Mouse (Mus musculus): Measurements from ENCODE around the gene Ggta1. TPM values are rescaled to one million over a fixed set of nuclear protein-coding genes. Genes with fewer than 3 reads are reported as not detected.

Ggta1 gene
- polyA plus RNA-seq, 1 experiment from 2014 or later: 5.6 TPM

DNA sequence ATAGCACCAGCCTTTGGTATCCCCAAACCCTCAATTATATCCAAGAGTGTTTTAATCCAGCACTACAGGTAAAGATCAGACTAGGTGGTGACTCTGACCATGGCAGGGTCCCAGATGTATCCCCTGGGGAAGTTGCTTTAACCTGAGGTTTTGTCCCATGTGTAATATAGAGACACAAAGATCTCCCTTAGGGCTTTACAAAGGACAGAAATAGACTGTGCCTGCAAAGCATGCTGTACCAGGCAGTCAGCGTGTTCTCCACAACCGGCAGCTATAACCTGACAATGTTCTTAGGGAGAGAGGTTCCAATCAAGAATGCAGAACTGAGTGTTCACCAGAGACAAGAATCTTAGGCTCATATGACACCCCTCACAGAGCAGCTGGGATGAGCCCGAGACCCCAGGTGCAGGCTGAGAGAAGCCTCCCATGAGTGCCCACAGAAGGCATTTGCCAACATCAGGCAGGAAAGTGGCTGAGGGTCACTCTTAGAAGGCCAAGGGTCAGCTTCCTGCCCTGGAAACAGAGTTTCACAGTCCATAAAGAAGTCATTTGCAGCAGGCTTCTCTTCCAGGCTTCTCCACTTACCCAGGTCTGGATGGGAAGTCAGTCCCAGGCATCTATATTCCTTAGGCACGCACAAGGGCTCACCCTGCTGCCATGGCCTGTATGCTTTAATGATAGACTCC, 34.3 kb downstream of the Ggta1 start:
- no peaks in the 10 kb centered on the region for H3K9me3 ChIP-seq (ENCODE audit: control insufficient read depth, low read length)
- no peak overlapping the region for H3K4me3 ChIP-seq (ENCODE audit: low read depth, low read length)
- no peak overlapping the region for H3K4me2 ChIP-seq (replicated peaks; ENCODE audit: low read depth, low read length)
- H3K4me1 ChIP-seq (replicated peaks; ENCODE audit: control insufficient read depth, insufficient read depth, low read length): no peaks in the 10 kb centered on the region
- no peak for DNase-seq (ENCODE audit: low spot score)
- no peaks in the 10 kb centered on the region for H3K36me3 ChIP-seq (ENCODE audit: control insufficient read depth, insufficient read depth, low read length)
- 69% methylated on average over 4 of the region's 4 CpGs for WGBS
- H3K27me3 ChIP-seq (ENCODE audit: control insufficient read depth, insufficient read depth, low read length): no peaks in the 10 kb centered on the region
- H3K27ac ChIP-seq (ENCODE audit: low read depth, low read length): no peak overlapping the region
- ATAC-seq (ENCODE audit: low FRiP score): no peak
- no peak overlapping the region for H3K9ac ChIP-seq (ENCODE audit: low read depth, low read length)

DNA sequence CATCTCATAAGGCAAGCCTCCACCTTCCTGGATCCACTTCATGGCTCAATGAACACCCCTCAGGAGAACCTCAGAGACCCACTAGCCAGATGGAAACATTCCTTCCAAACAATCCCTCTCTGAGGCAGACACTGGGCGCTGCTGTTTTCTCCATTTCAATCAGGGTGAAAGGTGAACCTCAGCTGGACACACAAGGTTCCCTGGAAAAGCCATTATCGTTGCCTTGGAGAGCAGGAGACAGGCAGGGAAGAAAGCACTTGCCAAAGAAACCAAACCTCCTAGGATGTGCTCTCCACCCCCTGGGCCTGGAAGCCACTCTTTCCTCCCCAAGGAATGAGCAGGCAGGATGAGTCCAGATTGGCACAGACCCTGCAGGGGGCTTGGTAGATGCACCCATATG, 35.5 kb downstream of the Ggta1 start:
- H3K36me3 ChIP-seq (ENCODE audit: control insufficient read depth, insufficient read depth, low read length): no peaks in the 10 kb centered on the region
- no peak overlapping the region for H3K4me3 ChIP-seq (ENCODE audit: low read depth, low read length)
- DNase-seq (ENCODE audit: low spot score): no peak
- H3K9ac ChIP-seq (ENCODE audit: low read depth, low read length): no peak overlapping the region
- no peaks in the 10 kb centered on the region for H3K4me1 ChIP-seq (replicated peaks; ENCODE audit: control insufficient read depth, insufficient read depth, low read length)
- H3K27ac ChIP-seq (ENCODE audit: low read depth, low read length): no peak overlapping the region
- 27% methylated on average over 2 of the region's 2 CpGs for WGBS
- no peaks in the 10 kb centered on the region for H3K9me3 ChIP-seq (ENCODE audit: control insufficient read depth, low read length)
- no peaks in the 10 kb centered on the region for H3K27me3 ChIP-seq (ENCODE audit: control insufficient read depth, insufficient read depth, low read length)
- no peak overlapping the region for H3K4me2 ChIP-seq (replicated peaks; ENCODE audit: low read depth, low read length)
- ATAC-seq (ENCODE audit: low FRiP score): no peak

DNA sequence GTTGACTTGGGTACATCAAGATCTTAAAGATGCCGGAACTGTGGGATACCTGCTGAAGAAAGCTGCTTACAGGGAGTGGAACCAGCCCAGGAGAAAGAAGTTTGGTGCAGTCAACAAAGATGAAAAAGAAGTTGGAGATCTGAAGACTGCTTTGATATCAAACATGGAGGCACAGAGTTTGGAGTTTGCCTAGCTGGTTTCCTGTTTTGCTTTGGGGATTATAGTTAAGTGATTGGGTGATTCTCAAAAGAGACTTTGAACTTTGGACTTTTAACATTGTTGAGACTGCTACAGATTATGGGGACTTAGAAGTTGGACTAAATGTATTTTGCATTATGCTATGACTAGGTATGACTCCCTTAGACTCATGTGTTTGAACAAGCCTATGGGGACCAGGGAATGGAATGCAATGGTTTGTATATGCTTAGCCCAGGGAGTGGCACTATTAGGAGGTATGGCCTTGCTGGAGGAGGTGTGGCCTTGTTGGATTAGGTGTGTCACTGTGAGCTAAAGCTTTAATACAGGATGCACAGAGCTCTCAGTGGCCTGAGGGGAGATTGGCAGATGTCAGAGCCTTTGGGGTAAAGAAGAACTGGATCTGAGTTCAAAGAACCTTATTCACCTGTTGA, 39.2 kb downstream of the Ggta1 start:
- Histone ChIP-seq H3K27me3 (ENCODE audit: control insufficient read depth, insufficient read depth, low read length) (no peaks in the 10 kb centered on the region), H3K9me3 (ENCODE audit: control insufficient read depth, low read length) (no peaks in the 10 kb centered on the region)

DNA sequence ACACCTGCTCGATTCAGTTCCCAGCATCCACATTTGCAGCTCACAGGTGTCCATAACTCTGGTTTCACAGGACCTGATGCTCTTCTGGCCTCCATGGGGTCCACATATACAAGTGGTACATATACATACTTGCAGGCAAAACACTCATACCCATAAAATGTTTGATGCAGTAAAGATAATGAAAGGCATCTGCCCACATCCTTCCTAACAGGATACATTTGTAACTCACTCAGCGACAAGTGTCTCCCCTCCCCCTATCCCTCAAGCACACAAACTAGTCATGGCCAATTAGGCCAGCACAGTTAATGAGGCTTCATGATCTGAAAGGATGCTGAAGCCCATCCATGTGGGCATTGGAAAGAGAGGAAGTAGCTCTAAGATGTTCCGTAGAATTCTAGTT, 40.6 kb downstream of the Ggta1 start:
- Histone ChIP-seq H3K4me1 (replicated peaks; ENCODE audit: control insufficient read depth, insufficient read depth, low read length) (no peaks in the 10 kb centered on the region), H3K4me2 (replicated peaks; ENCODE audit: low read depth, low read length) (no peak overlapping the region), H3K27me3 (ENCODE audit: control insufficient read depth, insufficient read depth, low read length) (no peaks in the 10 kb centered on the region), H3K27ac (ENCODE audit: low read depth, low read length) (no peak overlapping the region), H3K4me3 (ENCODE audit: low read depth, low read length) (no peak overlapping the region), H3K36me3 (ENCODE audit: control insufficient read depth, insufficient read depth, low read length) (no peaks in the 10 kb centered on the region), H3K9ac (ENCODE audit: low read depth, low read length) (no peak overlapping the region), H3K9me3 (ENCODE audit: control insufficient read depth, low read length) (no peaks in the 10 kb centered on the region)
- DNase-seq (ENCODE audit: low spot score) (no peak), ATAC-seq (ENCODE audit: low FRiP score) (no peak)
- WGBS: 88% methylated on average over 3 of the region's 3 CpGs

More for the DNA sequence above, 39.2 kb downstream of the Ggta1 start:
- ATAC-seq (ENCODE audit: low FRiP score) (no peak), DNase-seq (ENCODE audit: low spot score) (no peak)
- Histone ChIP-seq H3K9ac (ENCODE audit: low read depth, low read length) (no peak overlapping the region), H3K4me2 (replicated peaks; ENCODE audit: low read depth, low read length) (no peak overlapping the region), H3K36me3 (ENCODE audit: control insufficient read depth, insufficient read depth, low read length) (no peaks in the 10 kb centered on the region), H3K4me3 (ENCODE audit: low read depth, low read length) (no peak overlapping the region), H3K27ac (ENCODE audit: low read depth, low read length) (no peak overlapping the region), H3K4me1 (replicated peaks; ENCODE audit: control insufficient read depth, insufficient read depth, low read length) (no peaks in the 10 kb centered on the region)
- WGBS: 95% methylated on average over 1 of the region's 1 CpGs

DNA sequence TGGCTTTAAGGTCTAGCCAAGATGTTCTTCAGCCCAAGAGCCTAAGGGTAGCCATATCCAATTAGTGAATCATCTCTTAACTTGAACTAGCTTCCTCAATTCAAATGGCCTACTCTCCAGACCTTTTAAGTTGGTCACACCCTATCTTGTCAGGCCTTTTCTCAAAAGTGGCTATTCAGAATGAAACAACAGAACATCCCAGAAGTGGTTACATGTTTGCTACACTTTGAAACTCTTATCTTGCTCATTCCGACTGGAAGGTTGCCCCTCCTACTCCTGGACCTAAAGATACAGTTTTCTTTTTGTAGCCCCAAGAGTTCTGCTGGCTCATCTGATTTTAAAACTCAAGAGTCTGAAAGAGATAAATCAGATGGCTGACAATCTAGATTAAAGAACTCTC, 42.4 kb downstream of the Ggta1 start:
- H3K36me3 ChIP-seq (ENCODE audit: control insufficient read depth, insufficient read depth, low read length): no peaks in the 10 kb centered on the region
- H3K9ac ChIP-seq (ENCODE audit: low read depth, low read length): no peak overlapping the region
- no peak overlapping the region for H3K4me3 ChIP-seq (ENCODE audit: low read depth, low read length)
- no peaks in the 10 kb centered on the region for H3K4me1 ChIP-seq (replicated peaks; ENCODE audit: control insufficient read depth, insufficient read depth, low read length)
- H3K9me3 ChIP-seq (ENCODE audit: control insufficient read depth, low read length): no peaks in the 10 kb centered on the region
- ATAC-seq (ENCODE audit: low FRiP score) (no peak), DNase-seq (ENCODE audit: low spot score) (no peak)
- no peaks in the 10 kb centered on the region for H3K27me3 ChIP-seq (ENCODE audit: control insufficient read depth, insufficient read depth, low read length)
- H3K27ac ChIP-seq (ENCODE audit: low read depth, low read length): no peak overlapping the region
- H3K4me2 ChIP-seq (replicated peaks; ENCODE audit: low read depth, low read length): no peak overlapping the region
- 89% methylated on average over 1 of the region's 1 CpGs for WGBS

DNA sequence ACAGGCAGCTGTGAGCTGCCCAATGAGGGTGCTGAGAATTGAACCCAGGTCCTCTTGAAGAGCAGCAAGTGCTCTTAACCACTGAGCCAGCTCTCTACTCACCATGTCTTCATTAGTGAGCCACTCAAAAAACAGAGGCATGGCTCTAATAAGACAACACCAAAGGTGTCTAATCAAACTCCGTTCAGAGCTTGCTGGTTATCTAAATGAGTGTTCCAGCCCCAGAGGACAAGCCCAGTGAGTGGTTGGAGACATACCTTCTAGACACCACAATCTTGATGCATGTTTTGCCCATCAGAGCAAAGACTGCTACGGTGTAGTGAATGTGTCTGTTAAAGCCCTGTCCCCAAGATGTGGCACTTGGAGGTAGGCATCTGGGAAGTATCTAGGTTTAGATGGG, 43.4 kb downstream of the Ggta1 start:
- no peak for ATAC-seq (ENCODE audit: low FRiP score)
- 93% methylated on average over 2 of the region's 2 CpGs for WGBS

DNA sequence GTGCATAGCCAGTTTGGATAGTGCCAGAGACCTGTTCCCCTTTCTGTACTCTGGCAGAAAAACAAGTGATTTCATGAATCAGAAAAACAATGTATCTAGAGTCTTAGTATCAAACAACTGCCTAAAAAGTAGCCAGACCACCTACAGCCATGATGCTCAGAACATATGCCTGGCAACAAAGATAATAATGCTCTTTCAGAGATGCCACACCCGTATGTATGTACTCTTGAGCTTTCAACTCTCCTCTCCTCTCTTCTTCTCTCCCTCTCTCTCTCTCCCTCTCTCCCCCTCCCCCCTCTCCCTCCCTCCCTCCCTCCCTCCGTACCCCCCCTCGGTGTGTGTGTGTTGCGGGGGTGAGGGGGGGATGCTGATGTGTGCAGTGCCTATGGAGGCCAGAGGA, 43.8 kb downstream of the Ggta1 start:
- H3K4me2 ChIP-seq (replicated peaks; ENCODE audit: low read depth, low read length): no peak overlapping the region
- H3K27me3 ChIP-seq (ENCODE audit: control insufficient read depth, insufficient read depth, low read length): no peaks in the 10 kb centered on the region
- H3K4me3 ChIP-seq (ENCODE audit: low read depth, low read length): no peak overlapping the region
- H3K9ac ChIP-seq (ENCODE audit: low read depth, low read length): no peak overlapping the region
- H3K9me3 ChIP-seq (ENCODE audit: control insufficient read depth, low read length): no peaks in the 10 kb centered on the region
- H3K36me3 ChIP-seq (ENCODE audit: control insufficient read depth, insufficient read depth, low read length): no peaks in the 10 kb centered on the region
- DNase-seq (ENCODE audit: low spot score): no peak
- no peak overlapping the region for H3K27ac ChIP-seq (ENCODE audit: low read depth, low read length)
- ATAC-seq (ENCODE audit: low FRiP score): no peak
- no peaks in the 10 kb centered on the region for H3K4me1 ChIP-seq (replicated peaks; ENCODE audit: control insufficient read depth, insufficient read depth, low read length)
- WGBS: 96% methylated on average over 4 of the region's 4 CpGs

More for the DNA sequence above, 43.4 kb downstream of the Ggta1 start:
- no peaks in the 10 kb centered on the region for H3K4me1 ChIP-seq (replicated peaks; ENCODE audit: control insufficient read depth, insufficient read depth, low read length)
- H3K4me2 ChIP-seq (replicated peaks; ENCODE audit: low read depth, low read length): no peak overlapping the region
- H3K36me3 ChIP-seq (ENCODE audit: control insufficient read depth, insufficient read depth, low read length): no peaks in the 10 kb centered on the region
- H3K9ac ChIP-seq (ENCODE audit: low read depth, low read length): no peak overlapping the region
- H3K27me3 ChIP-seq (ENCODE audit: control insufficient read depth, insufficient read depth, low read length): no peaks in the 10 kb centered on the region
- no peak for DNase-seq (ENCODE audit: low spot score)
- no peaks in the 10 kb centered on the region for H3K9me3 ChIP-seq (ENCODE audit: control insufficient read depth, low read length)
- no peak overlapping the region for H3K4me3 ChIP-seq (ENCODE audit: low read depth, low read length)
- no peak overlapping the region for H3K27ac ChIP-seq (ENCODE audit: low read depth, low read length)

DNA sequence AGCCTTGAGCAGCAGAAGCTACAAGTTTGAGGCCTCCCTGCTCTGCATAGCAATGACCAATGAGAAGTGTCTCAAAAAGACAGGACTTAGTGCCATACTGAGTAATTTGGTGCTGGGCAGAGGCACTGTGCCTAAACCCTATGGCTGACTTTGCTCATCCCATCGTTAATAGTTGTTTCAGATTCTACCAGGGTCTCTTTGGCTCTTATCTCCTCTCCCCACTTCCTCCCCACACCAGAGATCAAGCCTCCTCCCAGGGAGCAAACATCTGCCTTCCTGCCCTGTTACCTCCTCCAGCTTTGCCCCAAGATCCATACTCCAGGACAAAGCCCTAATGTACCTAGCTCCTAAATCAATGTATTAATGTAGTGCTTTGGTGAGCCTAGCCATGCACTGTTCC, 45.8 kb downstream of the Ggta1 start:
- Histone ChIP-seq H3K27ac (ENCODE audit: low read depth, low read length) (no peak overlapping the region), H3K9ac (ENCODE audit: low read depth, low read length) (no peak overlapping the region), H3K9me3 (ENCODE audit: control insufficient read depth, low read length) (no peaks in the 10 kb centered on the region), H3K36me3 (ENCODE audit: control insufficient read depth, insufficient read depth, low read length) (no peaks in the 10 kb centered on the region), H3K4me3 (ENCODE audit: low read depth, low read length) (no peak overlapping the region), H3K27me3 (ENCODE audit: control insufficient read depth, insufficient read depth, low read length) (no peaks in the 10 kb centered on the region), H3K4me1 (replicated peaks; ENCODE audit: control insufficient read depth, insufficient read depth, low read length) (no peaks in the 10 kb centered on the region), H3K4me2 (replicated peaks; ENCODE audit: low read depth, low read length) (no peak overlapping the region)
- 68% methylated on average over 1 of the region's 1 CpGs for WGBS
- DNase-seq (ENCODE audit: low spot score) (no peak), ATAC-seq (ENCODE audit: low FRiP score) (no peak)

DNA sequence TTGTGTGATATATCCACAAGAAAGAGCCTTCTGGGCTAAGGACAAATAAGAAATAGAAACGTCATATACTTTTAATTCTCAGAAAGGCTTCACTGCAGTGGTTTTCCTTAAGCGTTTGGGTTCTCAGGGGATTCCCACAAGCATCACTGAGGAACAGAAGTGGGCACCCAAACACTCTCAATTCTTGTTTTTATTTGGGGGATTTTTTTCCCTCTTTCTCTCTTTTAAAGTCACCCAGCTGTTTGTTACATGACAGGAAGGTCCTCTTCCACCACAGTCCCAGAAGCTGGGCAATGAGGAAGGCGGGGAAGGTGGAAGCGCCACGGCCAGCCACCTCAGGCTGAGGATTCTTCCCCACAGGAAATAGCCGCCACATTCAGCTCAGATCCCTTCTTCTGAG, 46.6 kb downstream of the Ggta1 start:
- no peak overlapping the region for H3K27ac ChIP-seq (ENCODE audit: low read depth, low read length)
- 87% methylated on average over 6 of the region's 6 CpGs for WGBS

More for the DNA sequence above, 46.6 kb downstream of the Ggta1 start:
- ATAC-seq (ENCODE audit: low FRiP score) (no peak), DNase-seq (ENCODE audit: low spot score) (no peak)
- Histone ChIP-seq H3K4me1 (replicated peaks; ENCODE audit: control insufficient read depth, insufficient read depth, low read length) (no peaks in the 10 kb centered on the region), H3K36me3 (ENCODE audit: control insufficient read depth, insufficient read depth, low read length) (no peaks in the 10 kb centered on the region), H3K4me2 (replicated peaks; ENCODE audit: low read depth, low read length) (no peak overlapping the region), H3K9ac (ENCODE audit: low read depth, low read length) (no peak overlapping the region), H3K4me3 (ENCODE audit: low read depth, low read length) (no peak overlapping the region), H3K9me3 (ENCODE audit: control insufficient read depth, low read length) (no peaks in the 10 kb centered on the region), H3K27me3 (ENCODE audit: control insufficient read depth, insufficient read depth, low read length) (no peaks in the 10 kb centered on the region)

Data from hindbrain, embryonic 11.5 days (tissue).